Mouse (Mus musculus): Measurements from ENCODE around the gene Dhx58. TPM values are rescaled to one million over a fixed set of nuclear protein-coding genes. Genes with fewer than 3 reads are reported as not detected.

The Dhx58 gene
- polyA plus RNA-seq (2015; fragmentation: Nextera tagmentation; extraction: Ambion mirVana), result 3.0 and 3.8 TPM in 2 replicates

GRCm38 (mm10) chr11:100703851-100704531 is at the start of gene Dhx58:
TSS of gene Dhx58 (minus strand) at chr11:100704271.
- no peak within 1 kb of the TSS for H3K27ac ChIP-seq
- H3K4me2 ChIP-seq, result 0 out of 2 replicates have a peak within 1 kb of the TSS, but pooled peaks have one; percentile 40
- WGBS, result 59% methylated on average over 7 of the region's 7 CpGs

GRCm38 (mm10) chr11:100752294-100752693 is 48.2 kb upstream of the Dhx58 start:
- no peak overlapping the region for H3K4me3 ChIP-seq
- H3K27ac ChIP-seq, result no peak overlapping the region
- no peak overlapping the region for H3K4me2 ChIP-seq
- H3K9ac ChIP-seq, result no peak overlapping the region
- WGBS, result 34% methylated on average over 10 of the region's 10 CpGs
- H3K9me3 ChIP-seq, result no peaks in the 10 kb centered on the region
- no peak for ATAC-seq (ENCODE audit: borderline replicate concordance, extremely low read depth, low FRiP score, low TSS enrichment)
- no peaks in the 10 kb centered on the region for H3K4me1 ChIP-seq
- no peaks in the 10 kb centered on the region for H3K36me3 ChIP-seq
- peaks cover 28% of the 10 kb centered on the region; the same call in 1 of the 2 replicates for H3K27me3 ChIP-seq

More at GRCm38 (mm10) chr11:100703851-100704531, at the start of gene Dhx58:
- H3K9me3 ChIP-seq, result no peaks in the 10 kb centered on the region
- ATAC-seq (ENCODE audit: borderline replicate concordance, extremely low read depth, low FRiP score, low TSS enrichment), result no peak
- H3K36me3 ChIP-seq, result peaks cover 42% of the 10 kb centered on the region
- H3K4me3 ChIP-seq, result no peak within 1 kb of the TSS
- no peak within 1 kb of the TSS for H3K9ac ChIP-seq
- H3K27me3 ChIP-seq, result no peaks in the 10 kb centered on the region
- peaks cover 17% of the 10 kb centered on the region for H3K4me1 ChIP-seq

- no peak for ATAC-seq (ENCODE audit: borderline replicate concordance, extremely low read depth, low FRiP score, low TSS enrichment)
- Histone ChIP-seq H3K4me2 (no peak overlapping the region), H3K27me3 (peaks cover 29% of the 10 kb centered on the region; the same call in 1 of the 2 replicates), H3K9me3 (no peaks in the 10 kb centered on the region), H3K27ac (no peak overlapping the region), H3K9ac (no peak overlapping the region), H3K4me1 (no peaks in the 10 kb centered on the region), H3K36me3 (no peaks in the 10 kb centered on the region), H3K4me3 (no peak overlapping the region)
- WGBS, result 84% methylated on average over 16 of the region's 16 CpGs
Measured at GRCm38 (mm10) chr11:100750127-100750526, 46.1 kb upstream of the Dhx58 start.

GRCm38 (mm10) chr11:100749469-100749868 is 45.4 kb upstream of the Dhx58 start:
- Histone ChIP-seq H3K27me3 (peaks cover 29% of the 10 kb centered on the region; the same call in 1 of the 2 replicates), H3K27ac (no peak overlapping the region), H3K9ac (no peak overlapping the region), H3K4me2 (no peak overlapping the region), H3K4me1 (no peaks in the 10 kb centered on the region), H3K36me3 (no peaks in the 10 kb centered on the region), H3K9me3 (no peaks in the 10 kb centered on the region), H3K4me3 (no peak overlapping the region)
- no peak for ATAC-seq (ENCODE audit: borderline replicate concordance, extremely low read depth, low FRiP score, low TSS enrichment)
- WGBS, result 31% methylated on average over 25 of the region's 25 CpGs

- 66% methylated on average over 4 of the region's 4 CpGs for WGBS
- Histone ChIP-seq H3K27ac (no peak overlapping the region), H3K9me3 (no peaks in the 10 kb centered on the region), H3K9ac (no peak overlapping the region), H3K4me3 (no peak overlapping the region), H3K4me2 (no peak overlapping the region), H3K27me3 (peaks cover 29% of the 10 kb centered on the region; the same call in 1 of the 2 replicates), H3K4me1 (no peaks in the 10 kb centered on the region), H3K36me3 (no peaks in the 10 kb centered on the region)
- ATAC-seq (ENCODE audit: borderline replicate concordance, extremely low read depth, low FRiP score, low TSS enrichment), result no peak
Measured at GRCm38 (mm10) chr11:100748620-100749019, 44.5 kb upstream of the Dhx58 start.

GRCm38 (mm10) chr11:100747114-100747513 is 43.0 kb upstream of the Dhx58 start:
- Histone ChIP-seq H3K4me2 (no peak overlapping the region), H3K27me3 (peaks cover 29% of the 10 kb centered on the region; the same call in 1 of the 2 replicates), H3K9ac (no peak overlapping the region), H3K27ac (no peak overlapping the region), H3K4me1 (no peaks in the 10 kb centered on the region), H3K36me3 (no peaks in the 10 kb centered on the region), H3K4me3 (no peak overlapping the region), H3K9me3 (no peaks in the 10 kb centered on the region)
- no peak for ATAC-seq (ENCODE audit: borderline replicate concordance, extremely low read depth, low FRiP score, low TSS enrichment)
- WGBS, result 56% methylated on average over 5 of the region's 5 CpGs

- H3K36me3 ChIP-seq, result no peaks in the 10 kb centered on the region
- ATAC-seq (ENCODE audit: borderline replicate concordance, extremely low read depth, low FRiP score, low TSS enrichment), result no peak
- no peak overlapping the region for H3K27ac ChIP-seq
- H3K4me1 ChIP-seq, result no peaks in the 10 kb centered on the region
- H3K9ac ChIP-seq, result no peak overlapping the region
- H3K9me3 ChIP-seq, result no peaks in the 10 kb centered on the region
- H3K4me3 ChIP-seq, result no peak overlapping the region
- H3K27me3 ChIP-seq, result peaks cover 23% of the 10 kb centered on the region; the same call in 1 of the 2 replicates
- no peak overlapping the region for H3K4me2 ChIP-seq
- WGBS, result 66% methylated on average over 10 of the region's 10 CpGs
Measured at GRCm38 (mm10) chr11:100746546-100746945, 42.5 kb upstream of the Dhx58 start.

- Histone ChIP-seq H3K27me3 (peaks cover 23% of the 10 kb centered on the region; the same call in 1 of the 2 replicates), H3K4me1 (no peaks in the 10 kb centered on the region), H3K9me3 (no peaks in the 10 kb centered on the region), H3K4me2 (no peak overlapping the region), H3K9ac (no peak overlapping the region), H3K27ac (no peak overlapping the region), H3K4me3 (no peak overlapping the region), H3K36me3 (no peaks in the 10 kb centered on the region)
- WGBS, result 12% methylated on average over 6 of the region's 6 CpGs
- ATAC-seq (ENCODE audit: borderline replicate concordance, extremely low read depth, low FRiP score, low TSS enrichment), result no peak
Measured at GRCm38 (mm10) chr11:100745085-100745484, 41.0 kb upstream of the Dhx58 start.

GRCm38 (mm10) chr11:100741348-100741747 is 37.3 kb upstream of the Dhx58 start:
- no peaks in the 10 kb centered on the region for H3K36me3 ChIP-seq
- WGBS, result 57% methylated on average over 6 of the region's 6 CpGs
- H3K4me3 ChIP-seq, result no peak overlapping the region
- no peak overlapping the region for H3K4me2 ChIP-seq
- ATAC-seq (ENCODE audit: borderline replicate concordance, extremely low read depth, low FRiP score, low TSS enrichment), result no peak
- H3K27me3 ChIP-seq, result no peaks in the 10 kb centered on the region
- H3K9me3 ChIP-seq, result no peaks in the 10 kb centered on the region
- H3K9ac ChIP-seq, result no peak overlapping the region
- H3K4me1 ChIP-seq, result peaks cover 9% of the 10 kb centered on the region
- no peak overlapping the region for H3K27ac ChIP-seq

- no peaks in the 10 kb centered on the region for H3K36me3 ChIP-seq
- H3K9ac ChIP-seq, result peak overlapping the region; percentile 43; the same call in 1 of the 2 replicates
- peak overlapping the region; percentile 74 for H3K4me2 ChIP-seq
- H3K27me3 ChIP-seq, result no peaks in the 10 kb centered on the region
- H3K4me3 ChIP-seq, result peak overlapping the region; percentile 96
- H3K4me1 ChIP-seq, result peaks cover 20% of the 10 kb centered on the region
- H3K27ac ChIP-seq, result no peak overlapping the region
- ATAC-seq (ENCODE audit: borderline replicate concordance, extremely low read depth, low FRiP score, low TSS enrichment), result no peak
- H3K9me3 ChIP-seq, result no peaks in the 10 kb centered on the region
- WGBS, result 18% methylated on average over 5 of the region's 5 CpGs
Measured at GRCm38 (mm10) chr11:100738749-100739148, 34.7 kb upstream of the Dhx58 start.

GRCm38 (mm10) chr11:100738066-100738604 is 34.1 kb upstream of the Dhx58 start, which contains the start of gene Rab5c:
TSS of gene Rab5c (minus strand) at chr11:100738215.
- no peaks in the 10 kb centered on the region for H3K9me3 ChIP-seq
- no peaks in the 10 kb centered on the region; the same call in 1 of the 2 replicates for H3K36me3 ChIP-seq
- peak within 1 kb of the TSS; percentile 97 for H3K9ac ChIP-seq
- ATAC-seq (ENCODE audit: borderline replicate concordance, extremely low read depth, low FRiP score, low TSS enrichment), result peak; percentile 99
- peak within 1 kb of the TSS; percentile 68 for H3K27ac ChIP-seq
- H3K27me3 ChIP-seq, result no peaks in the 10 kb centered on the region
- H3K4me3 ChIP-seq, result peak within 1 kb of the TSS; percentile 96
- H3K4me1 ChIP-seq, result peaks cover 20% of the 10 kb centered on the region
- H3K4me2 ChIP-seq, result peak within 1 kb of the TSS; percentile 83
- WGBS, result under 1% methylated on average over 39 of the region's 39 CpGs

- Histone ChIP-seq H3K27ac (peak overlapping the region; percentile 67; the same call in 1 of the 2 replicates), H3K9me3 (no peaks in the 10 kb centered on the region), H3K4me1 (peaks cover 20% of the 10 kb centered on the region), H3K4me2 (peak overlapping the region; percentile 83), H3K9ac (peak overlapping the region; percentile 97), H3K27me3 (no peaks in the 10 kb centered on the region), H3K4me3 (peak overlapping the region; percentile 96), H3K36me3 (no peaks in the 10 kb centered on the region; the same call in 1 of the 2 replicates)
- 1% methylated on average over 13 of the region's 13 CpGs for WGBS
- no peak for ATAC-seq (ENCODE audit: borderline replicate concordance, extremely low read depth, low FRiP score, low TSS enrichment)
Measured at GRCm38 (mm10) chr11:100737105-100737733, 33.1 kb upstream of the Dhx58 start.

Measured in lung, embryonic 15.5 days (tissue).